Mouse (Mus musculus) spleen, postnatal 36 days (tissue): ENCODE results near the gene Accs.

Experiments
- DNase-seq, 2 experiments: peaks; one replicate each; pipeline ENCODE4 v3.0.0; 2022; ENCODE audit warnings: low spot score in 2 of 2, mixed read lengths in 1 of 2

Accs gene

GRCm38 (mm10) chr2:93794375-93794774, 55.4 kb downstream of the Accs start:
- no peak for DNase-seq

- peak; percentile 13 to 14 for DNase-seq
Measured at GRCm38 (mm10) chr2:93791516-93792499, 57.9 kb downstream of the Accs start.

- DNase-seq: no peak
Measured at GRCm38 (mm10) chr2:93790798-93791345, 58.9 kb downstream of the Accs start.

- DNase-seq: no peak
Measured at GRCm38 (mm10) chr2:93788557-93788956, 61.2 kb downstream of the Accs start.

GRCm38 (mm10) chr2:93786175-93786574, 63.6 kb downstream of the Accs start:
- DNase-seq: peak; percentile 17 to 23

GRCm38 (mm10) chr2:93785432-93785798, 64.3 kb downstream of the Accs start:
- DNase-seq: no peak

GRCm38 (mm10) chr2:93784721-93785431, 64.9 kb downstream of the Accs start:
- no peak for DNase-seq

- DNase-seq: no peak
Measured at GRCm38 (mm10) chr2:93783926-93784539, 65.7 kb downstream of the Accs start.
